Mouse (Mus musculus): ENCODE measurements around the gene F830045P16Rik. TPM values are rescaled to one million over a fixed set of nuclear protein-coding genes. Genes with fewer than 3 reads are reported as not detected.
A peak's percentile ranks its signal among the peaks of the same experiment; 100 is the strongest.

The F830045P16Rik gene
- total and polyA plus RNA-seq, 3 experiments, result not detected

DNA sequence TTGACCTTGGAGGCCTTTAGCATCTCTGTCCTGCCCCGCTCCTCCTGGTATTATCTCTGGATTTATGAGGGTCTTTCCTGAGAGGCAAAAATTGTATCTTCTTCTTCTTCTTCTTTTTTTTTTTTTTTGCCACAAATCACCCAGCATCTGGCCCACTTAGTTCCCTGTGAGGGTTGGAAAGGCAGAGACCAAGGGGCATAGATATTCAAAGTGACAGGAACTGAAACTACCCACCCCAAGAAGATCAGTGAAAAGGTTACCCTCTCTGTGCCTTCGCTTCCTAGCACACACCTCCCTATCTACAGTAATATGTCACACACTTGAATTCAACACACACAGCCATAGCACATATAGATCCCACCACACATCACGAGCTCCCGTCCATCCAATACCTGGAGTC, 38.7 kb upstream of the F830045P16Rik start (continued):
- TF ChIP-seq RCOR1 (conservative IDR thresholded peaks at IDR 0.05; ENCODE audit: low read depth, low read length) (0 out of 2 replicates have a peak, but pooled peaks have one; percentile 65), MAZ (IDR thresholded peaks at IDR 0.05; ENCODE audit: low read depth, low read length) (no peak), CHD1 (IDR thresholded peaks at IDR 0.05; ENCODE audit: low read depth, low read length) (no peak), JUN (IDR thresholded peaks at IDR 0.05; ENCODE audit: insufficient read depth, low read depth, low read length) (no peak)

DNA sequence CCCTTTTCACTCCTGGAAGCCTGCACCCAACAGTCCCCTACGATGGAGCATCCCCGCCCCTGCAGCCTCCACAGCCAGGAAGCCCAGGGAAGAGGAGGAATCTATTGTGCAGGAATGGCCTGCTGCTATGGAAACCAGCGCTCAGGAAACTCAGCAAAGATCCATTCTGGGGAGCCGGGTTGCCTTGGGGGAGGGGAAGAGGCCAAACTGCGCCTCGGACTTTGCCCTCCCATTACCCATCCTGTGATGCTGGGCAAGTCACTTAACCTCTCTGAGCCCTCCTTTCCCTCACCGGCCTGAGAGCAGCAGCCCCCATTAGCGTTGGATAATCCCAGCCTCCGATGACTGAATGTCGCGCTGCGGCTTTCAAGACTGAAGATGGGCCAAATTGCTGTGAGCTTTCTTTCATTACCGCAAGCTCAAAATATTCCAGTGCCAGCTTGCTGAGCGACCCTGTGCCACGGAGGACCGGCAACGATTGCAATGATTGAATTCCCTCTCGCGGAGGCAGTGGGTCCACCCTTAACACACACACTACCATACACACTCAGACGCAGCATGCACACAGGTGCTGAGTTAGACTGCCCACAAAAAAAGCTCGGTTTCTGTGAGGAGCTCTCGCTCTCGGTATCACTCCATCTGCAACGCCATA, 38.1 kb upstream of the F830045P16Rik start:
- dilution Hi-C loops (cut with MboI; ENCODE audit: extremely low pct_ligation_motif_present, extremely low pct_unique_long_range_greater_than_20kb, low sequenced_read_pairs), result no loop called here
- H3K27me3 ChIP-seq (replicated peaks), result peaks cover 4% of the 10 kb centered on the region
- H3K9ac ChIP-seq (ENCODE audit: insufficient read depth, low read depth), result no peak overlapping the region
- peak; percentile 57 for DNase-seq (ENCODE audit: extremely low read depth)
- H3K4me1 ChIP-seq (ENCODE audit: control insufficient read depth in 1 of 2, insufficient read depth in 2 of 2), result peaks cover 16 to 32% of the 10 kb centered on the region in 2 experiments
- no peaks in the 10 kb centered on the region for H3K36me3 ChIP-seq (replicated peaks in 1 of 2; ENCODE audit: control insufficient read depth in 1 of 2, insufficient read depth in 1 of 2, low read length in 1 of 2)
- no peak for TF ChIP-seq PAX5 (IDR thresholded peaks at IDR 0.05; ENCODE audit: low read length)
- TF ChIP-seq ZC3H11A (IDR thresholded peaks at IDR 0.05; ENCODE audit: low read depth, low read length), result no peak
- no peak for TF ChIP-seq ELF1 (IDR thresholded peaks at IDR 0.05; ENCODE audit: low read depth, low read length)
- no peak for TF ChIP-seq CTCF (conservative IDR thresholded peaks at IDR 0.05 in 1 of 2, IDR thresholded peaks at IDR 0.05 in 1 of 2; ENCODE audit: low read depth in 2 of 2, low read length in 2 of 2)
- no peak for TF ChIP-seq ETS1 (conservative IDR thresholded peaks at IDR 0.05; ENCODE audit: low read depth, low read length)
- no peak; the same call in 1 of the 2 replicates for TF ChIP-seq RAD21 (IDR thresholded peaks at IDR 0.05; ENCODE audit: low read depth, low read length)
- TF ChIP-seq GABPA (IDR thresholded peaks at IDR 0.05; ENCODE audit: insufficient replicate concordance, low read depth, low read length), result no peak
- TF ChIP-seq MAX (IDR thresholded peaks at IDR 0.05; ENCODE audit: low read length), result no peak
- no peak; the same call in 1 of the 2 replicates for TF ChIP-seq EP300 (IDR thresholded peaks at IDR 0.05; ENCODE audit: low read length)
- TF ChIP-seq JUN (IDR thresholded peaks at IDR 0.05; ENCODE audit: insufficient read depth, low read depth, low read length), result no peak
- TF ChIP-seq E2F4 (IDR thresholded peaks at IDR 0.05; ENCODE audit: insufficient replicate concordance, low read depth, low read length), result no peak
- TF ChIP-seq NRF1 (IDR thresholded peaks at IDR 0.05; ENCODE audit: low read depth, low read length), result no peak
- no peak for TF ChIP-seq SIN3A (IDR thresholded peaks at IDR 0.05; ENCODE audit: low read length)
- TF ChIP-seq CHD2 (IDR thresholded peaks at IDR 0.05; ENCODE audit: low read length), result no peak
- no peak for TF ChIP-seq ZKSCAN1 (IDR thresholded peaks at IDR 0.05; ENCODE audit: borderline replicate concordance, low read depth, low read length)
- no peak for TF ChIP-seq UBTF (IDR thresholded peaks at IDR 0.05; ENCODE audit: low read depth, low read length)
- TF ChIP-seq ZMIZ1 (IDR thresholded peaks at IDR 0.05; ENCODE audit: low read depth, low read length), result no peak
- TF ChIP-seq HCFC1 (IDR thresholded peaks at IDR 0.05; ENCODE audit: low read depth, low read length), result no peak
- TF ChIP-seq RCOR1 (conservative IDR thresholded peaks at IDR 0.05; ENCODE audit: low read depth, low read length), result no peak
- no peak for TF ChIP-seq TCF12 (IDR thresholded peaks at IDR 0.05; ENCODE audit: low read depth, low read length)
- no peak overlapping the region for H3K27ac ChIP-seq (ENCODE audit: insufficient read depth, low read depth)
- H3K4me2 ChIP-seq (ENCODE audit: insufficient read depth, low read depth, poor library complexity, severe bottlenecking), result peak overlapping the region; percentile 99
- H3K9me3 ChIP-seq (replicated peaks; ENCODE audit: low read length), result no peaks in the 10 kb centered on the region
- peak overlapping the region in 2 of 3 experiments; percentile 32 to 35 for H3K4me3 ChIP-seq (replicated peaks in 1 of 3; ENCODE audit: low read depth in 2 of 3, low read length in 2 of 3, poor library complexity in 1 of 3)
- in situ Hi-C loops (cut with MboI; ENCODE audit: low pct_ligation_motif_present, low pct_unique_long_range_greater_than_20kb, low sequenced_read_pairs), result no loop called here
- no peaks in the 10 kb centered on the region for H3K79me2 ChIP-seq (replicated peaks; ENCODE audit: control insufficient read depth, extremely low read depth, insufficient read depth, poor library complexity, severe bottlenecking)
